Mouse (Mus musculus) right cerebral cortex, postnatal 25 days (tissue): ENCODE data around the gene Rack1.
"Not testable (repeated sequence)": the region's sequence is repeated elsewhere in the genome, so short reads cannot be mapped to it uniquely, and the experiment has no call there.

ENCODE experiments used
- DNase-seq: peaks from one replicate; pipeline ENCODE4 v3.0.0; 2022

Rack1 gene

DNA sequence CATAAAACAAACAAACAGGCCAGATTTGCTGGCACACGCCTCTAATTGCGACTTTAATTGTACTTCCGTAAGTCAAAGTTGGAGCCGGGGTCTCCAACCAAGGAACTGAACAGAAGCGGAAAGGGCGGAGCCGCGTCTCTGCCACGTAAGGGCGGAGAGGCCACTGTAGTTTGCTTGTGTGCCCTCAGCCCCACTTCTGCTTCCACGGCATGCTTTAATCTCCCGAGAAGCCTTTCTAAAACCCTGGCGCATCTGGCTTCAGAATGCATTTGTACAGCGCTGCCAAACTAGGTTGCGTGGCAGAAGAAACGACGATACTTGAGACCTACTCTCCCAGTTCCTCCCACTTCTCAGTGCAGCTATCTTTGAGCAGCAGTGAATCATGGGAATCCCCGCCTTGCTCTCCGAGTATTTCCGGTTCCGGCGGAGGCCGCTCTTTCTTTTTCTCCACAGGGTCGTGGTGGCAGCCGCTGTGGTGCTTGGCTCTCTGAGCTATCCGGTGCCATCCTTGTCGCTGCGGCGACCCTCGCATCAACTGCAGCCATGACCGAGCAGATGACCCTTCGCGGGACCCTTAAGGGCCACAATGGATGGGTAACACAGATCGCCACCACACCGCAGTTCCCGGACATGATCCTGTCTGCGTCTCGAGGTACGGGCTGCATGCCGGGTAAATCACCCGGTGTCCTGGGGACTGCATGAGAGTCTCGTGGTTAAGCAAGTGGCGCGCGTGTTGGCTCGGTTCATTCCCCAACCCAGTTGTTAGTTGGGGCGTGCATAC lies at the start of gene Rack1:
Gene Rack1 (plus strand): TSS at position 412 of the 781 bp plus-strand sequence.
- DNase-seq = peak; percentile 93

DNA sequence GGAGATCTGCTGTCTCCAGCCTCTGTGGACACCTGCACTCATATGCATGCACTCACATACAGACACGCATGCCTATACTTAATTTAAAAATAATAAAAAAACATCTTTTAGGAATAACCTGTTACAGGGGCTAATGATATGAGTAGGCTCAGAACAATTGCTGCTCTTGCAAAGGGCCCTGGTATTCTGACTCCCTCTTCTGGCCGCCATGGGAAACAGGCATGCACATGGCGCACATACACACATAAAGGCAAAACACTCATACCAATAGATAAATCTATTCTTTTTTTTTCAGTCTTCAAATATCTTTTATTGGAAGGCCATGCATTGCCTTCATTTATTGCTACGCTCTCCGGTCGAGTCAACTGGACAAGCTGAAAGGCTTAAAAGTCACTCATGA lies 49.7 kb upstream of the Rack1 start:
- DNase-seq = no peak

DNA sequence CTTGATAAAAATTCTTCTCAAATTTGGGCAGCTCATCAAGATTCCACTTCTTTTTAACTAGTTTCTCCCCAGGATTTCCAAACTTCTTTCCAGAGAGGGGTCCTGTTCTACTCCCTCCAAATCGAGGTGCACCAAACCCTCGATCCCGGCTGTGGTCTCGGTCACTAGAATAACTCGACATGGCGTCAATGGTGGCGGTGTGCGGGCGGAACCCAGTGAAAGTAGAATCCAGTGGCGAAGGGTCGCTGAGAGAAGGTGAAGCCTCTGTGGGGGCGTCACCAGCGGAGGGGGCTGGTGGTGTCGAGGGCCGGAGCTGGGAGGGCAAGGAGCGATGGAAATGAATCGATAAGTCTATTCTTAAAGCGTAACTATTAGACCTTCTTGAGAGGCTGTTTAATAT lies 46.6 kb upstream of the Rack1 start:
- not testable (repeated sequence) for DNase-seq

DNA sequence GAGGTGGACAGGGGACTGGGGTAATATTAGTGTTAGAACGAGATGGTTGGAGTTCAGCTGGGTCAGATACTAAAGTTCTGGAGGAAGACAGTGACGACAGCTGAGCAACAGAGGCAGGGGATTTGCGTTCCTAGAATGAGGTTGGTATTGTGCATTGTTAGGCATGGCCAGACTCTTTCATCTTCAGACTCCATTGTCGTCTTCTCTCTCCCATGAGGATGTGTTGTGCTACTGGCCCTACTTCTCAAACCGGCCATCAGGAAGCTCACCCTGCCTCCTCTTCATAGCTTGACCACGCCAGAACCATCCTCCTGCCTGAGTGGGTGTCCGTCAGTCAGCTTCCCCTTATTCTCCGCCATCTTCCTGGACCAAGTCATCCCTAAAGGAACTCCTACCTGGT lies 41.1 kb upstream of the Rack1 start:
- no peak for DNase-seq

DNA sequence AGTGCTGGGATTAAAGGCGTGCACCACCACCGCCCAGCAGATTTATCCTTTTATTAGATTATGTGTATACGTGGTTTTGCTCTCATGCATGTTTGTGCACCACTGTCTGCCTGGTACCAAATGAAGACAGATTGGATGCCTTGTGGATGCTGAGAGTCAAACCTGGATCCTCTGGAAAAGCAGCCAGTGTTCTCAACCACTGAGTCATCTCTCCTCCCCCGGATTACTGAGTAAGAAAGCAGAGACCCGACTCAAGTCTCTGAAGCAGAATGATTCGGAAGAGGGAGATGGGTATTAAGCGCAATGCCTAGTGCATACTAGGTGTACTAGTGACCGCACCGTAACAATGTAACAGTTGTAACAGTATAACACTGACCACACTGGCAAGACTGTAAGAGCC lies 36.0 kb upstream of the Rack1 start:
- DNase-seq = no peak

DNA sequence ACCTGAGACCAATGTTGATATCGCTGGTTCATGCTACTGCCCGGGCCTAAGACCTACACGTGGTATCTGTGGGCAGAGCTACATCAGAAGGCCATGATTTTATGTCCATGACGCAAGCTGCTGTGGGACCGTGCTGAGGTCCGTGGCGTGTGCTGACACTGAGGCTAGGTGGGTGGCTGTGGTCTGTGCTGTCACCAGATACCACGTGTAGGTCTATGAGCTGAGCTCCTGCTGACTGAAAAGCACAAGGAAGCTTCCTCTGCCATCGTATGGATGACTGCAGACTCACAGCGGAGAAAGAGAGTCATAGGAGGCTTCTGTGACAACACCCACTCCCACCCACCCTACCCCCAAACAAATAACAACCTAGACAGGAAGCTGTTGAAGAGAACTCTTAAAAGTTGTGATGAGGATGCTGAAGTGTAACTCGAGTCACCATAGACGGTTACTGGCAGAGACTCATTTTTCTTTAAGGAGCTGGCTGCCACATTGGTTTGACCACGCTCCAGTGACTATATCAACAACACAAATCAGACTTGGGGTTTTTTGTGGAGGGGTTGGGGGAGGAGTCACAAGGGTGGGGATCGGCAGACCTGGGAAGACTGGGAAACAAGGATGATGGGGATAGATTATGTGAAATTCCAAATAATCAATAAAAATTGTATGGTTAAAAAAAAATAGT lies 32.8 kb upstream of the Rack1 start:
- DNase-seq = no peak

DNA sequence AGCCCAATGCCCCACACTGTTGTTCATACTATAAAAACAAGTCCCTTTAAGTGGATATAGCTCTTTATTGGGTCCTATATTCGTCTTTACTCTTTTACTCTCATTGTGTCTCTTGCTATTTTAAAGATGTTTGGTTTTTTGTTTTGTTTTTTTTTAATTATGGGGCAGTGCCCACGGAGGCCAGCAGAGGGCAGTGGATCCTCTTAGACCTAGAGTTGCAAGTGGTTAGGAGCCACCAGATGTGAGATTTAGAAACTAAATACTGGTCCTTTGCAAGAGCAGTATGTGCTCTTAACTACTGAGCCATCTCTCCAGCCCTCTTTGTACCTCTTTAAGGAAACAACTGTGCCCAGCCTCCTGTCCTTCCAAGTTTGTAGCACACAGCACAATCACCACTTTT lies 28.4 kb upstream of the Rack1 start:
- no peak for DNase-seq

DNA sequence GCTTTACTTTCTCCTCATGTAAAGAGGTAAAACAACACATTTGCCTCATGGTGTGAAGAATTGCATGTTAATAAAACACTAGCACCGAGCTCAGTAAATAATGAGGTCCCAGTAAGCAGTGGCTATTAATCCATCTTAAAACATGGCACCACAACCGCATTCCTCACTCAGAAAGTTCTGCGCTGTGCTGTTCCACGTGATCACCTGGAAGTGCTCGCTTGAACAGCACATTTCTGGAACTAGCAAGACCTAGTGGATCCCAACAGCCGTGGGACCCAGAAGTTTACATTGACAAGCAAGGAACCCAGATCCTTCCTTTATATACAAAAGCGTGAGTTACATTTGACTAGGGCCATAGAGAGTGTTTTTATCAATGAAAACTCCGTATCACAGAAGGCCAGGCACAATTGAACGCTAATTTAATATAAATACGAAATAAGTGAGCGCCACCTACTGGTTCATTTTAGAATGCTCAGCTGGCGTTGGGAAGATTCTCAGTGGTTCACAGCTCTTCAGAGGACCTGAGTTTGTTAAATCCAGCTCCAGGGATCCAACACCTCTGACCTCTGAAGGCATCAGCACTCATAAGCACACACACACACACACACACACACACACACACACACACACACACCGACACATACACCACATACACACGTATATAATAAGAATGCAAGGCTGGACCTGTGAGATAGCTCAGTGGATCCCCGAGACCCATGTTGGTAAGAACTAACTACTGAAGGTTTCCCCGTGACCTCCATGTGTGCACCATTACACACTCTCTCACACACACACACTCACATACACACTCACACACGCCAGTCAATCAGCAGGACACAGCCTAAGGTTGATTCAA lies 25.5 kb upstream of the Rack1 start:
- DNase-seq = no peak

DNA sequence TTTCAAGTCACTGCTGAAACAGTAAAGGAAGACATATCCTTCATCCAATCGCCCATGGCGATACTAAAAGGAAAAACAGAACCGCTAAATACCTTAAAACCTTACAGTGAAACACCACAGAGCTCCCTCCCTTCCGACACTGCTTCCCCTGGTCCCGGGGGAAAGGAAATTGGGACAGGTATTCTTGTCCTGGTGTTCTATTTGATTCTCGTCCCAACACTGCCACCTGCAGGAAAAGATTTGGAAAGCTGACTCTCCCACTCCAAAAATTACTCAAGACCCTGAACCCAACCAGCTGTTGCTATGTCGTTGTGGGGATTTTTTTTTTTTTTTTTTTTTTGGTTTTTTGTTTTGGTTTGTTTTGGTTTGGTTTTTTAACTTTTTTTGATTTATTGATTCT lies 24.6 kb upstream of the Rack1 start:
- peak; percentile 66 for DNase-seq

DNA sequence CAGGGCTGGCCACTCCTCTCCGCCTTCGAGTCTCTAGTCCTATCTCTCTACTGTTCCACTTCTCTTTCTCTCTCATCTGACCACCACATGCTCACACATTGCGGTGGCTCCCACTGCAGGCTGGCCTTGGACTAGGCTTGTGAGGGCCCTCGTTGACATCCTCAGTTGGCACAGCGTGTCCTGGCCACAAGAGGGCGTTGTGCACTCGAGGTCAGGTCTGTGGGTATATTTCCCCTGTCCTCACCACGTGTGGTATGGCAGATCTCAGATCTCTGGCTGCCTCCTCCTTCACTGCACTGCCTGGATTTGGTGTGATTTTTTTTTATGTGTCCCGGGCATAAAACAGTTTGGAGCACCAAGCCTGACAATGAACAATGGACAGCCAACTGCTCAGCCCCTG lies 23.5 kb upstream of the Rack1 start:
- no peak for DNase-seq

DNA sequence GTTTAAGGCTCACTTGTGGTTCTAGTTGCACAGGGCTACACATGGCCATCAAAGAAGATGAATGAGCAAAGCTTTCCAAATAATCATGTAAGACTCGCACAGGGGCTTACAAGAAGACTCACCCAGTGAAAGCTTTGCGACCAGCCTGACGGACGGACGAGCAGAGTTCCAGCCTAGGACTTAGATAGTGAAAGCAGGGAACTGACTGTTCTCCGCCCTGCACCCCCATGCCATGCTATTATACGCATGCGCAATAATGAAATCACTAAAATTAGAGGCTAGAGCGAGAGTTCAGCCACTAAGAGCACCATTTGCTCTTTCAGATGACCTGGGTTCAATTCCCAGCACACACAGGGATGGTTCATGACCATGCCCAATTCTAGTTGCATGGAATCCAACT lies 22.8 kb upstream of the Rack1 start:
- DNase-seq = no peak

DNA sequence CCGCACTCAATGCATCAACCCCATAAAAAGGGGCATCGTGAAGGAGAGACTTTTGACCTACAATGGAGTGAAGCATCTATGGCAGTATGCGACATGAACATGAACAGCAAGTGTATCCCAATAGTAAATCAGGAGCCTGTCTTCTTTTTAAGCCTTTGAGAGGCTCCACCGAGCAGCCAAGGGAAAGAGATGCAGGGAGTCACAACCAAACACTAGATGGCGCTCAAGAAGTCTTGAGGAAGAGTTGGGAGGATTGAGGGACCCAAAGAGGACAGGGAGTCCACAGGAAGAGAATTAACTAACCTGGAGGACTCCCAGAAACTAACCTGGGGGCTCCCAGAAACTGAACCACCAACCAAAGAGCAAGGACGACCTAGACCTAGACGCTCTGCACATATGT lies 20.7 kb upstream of the Rack1 start:
- no peak for DNase-seq

DNA sequence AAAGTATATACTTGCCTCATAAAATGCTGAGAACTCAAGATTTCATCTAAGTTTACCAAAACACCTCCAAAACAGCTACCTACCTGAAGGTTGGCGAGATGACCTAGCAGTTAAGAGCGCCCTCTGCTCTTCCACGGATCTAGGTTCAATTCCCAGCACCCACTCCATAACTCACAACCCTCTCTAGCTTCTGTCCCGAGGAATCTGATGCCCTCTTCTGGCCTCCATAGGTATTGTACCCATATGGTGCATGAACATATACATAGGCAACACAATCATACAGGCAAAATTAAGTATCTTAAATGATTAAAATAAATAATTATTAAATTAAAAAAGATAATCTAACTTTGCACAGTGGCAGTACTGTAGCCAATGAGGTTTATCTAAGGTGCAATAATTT lies 17.9 kb upstream of the Rack1 start:
- no peak for DNase-seq

DNA sequence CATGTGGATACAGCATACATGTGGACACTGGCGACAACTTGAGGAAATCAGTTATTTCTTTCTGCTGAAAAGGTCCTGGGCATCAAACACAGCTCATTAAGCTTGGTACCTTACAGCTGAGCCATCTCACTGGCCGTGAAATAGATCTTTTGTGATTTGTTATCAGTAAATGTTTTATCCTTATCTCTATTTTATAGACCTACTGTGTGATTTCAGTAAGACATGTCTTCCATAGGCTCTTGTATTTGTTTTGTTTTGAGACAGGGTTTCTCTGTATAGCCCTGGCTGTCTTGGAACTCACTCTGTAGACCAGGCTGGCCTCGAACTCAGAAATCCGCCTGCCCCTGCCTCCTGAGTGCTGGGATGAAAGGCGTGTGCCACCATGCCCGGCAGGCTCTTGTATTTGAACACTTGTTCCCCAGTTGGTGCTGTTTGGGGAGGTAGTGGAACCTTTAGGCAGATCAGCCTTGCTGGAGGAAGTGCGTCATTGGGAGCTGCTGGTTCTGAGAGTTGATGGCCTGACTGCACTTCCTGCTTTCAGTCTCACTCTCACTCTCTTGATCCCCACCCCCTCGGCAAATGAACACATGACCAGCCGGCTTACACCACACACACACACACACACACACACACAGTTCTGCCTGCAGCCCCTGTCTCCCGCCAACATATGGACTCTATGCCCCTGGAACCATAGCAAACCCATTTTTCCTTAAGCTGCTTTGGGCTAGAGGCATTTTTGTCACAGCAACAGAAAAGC lies 12.5 kb upstream of the Rack1 start:
- no peak for DNase-seq

DNA sequence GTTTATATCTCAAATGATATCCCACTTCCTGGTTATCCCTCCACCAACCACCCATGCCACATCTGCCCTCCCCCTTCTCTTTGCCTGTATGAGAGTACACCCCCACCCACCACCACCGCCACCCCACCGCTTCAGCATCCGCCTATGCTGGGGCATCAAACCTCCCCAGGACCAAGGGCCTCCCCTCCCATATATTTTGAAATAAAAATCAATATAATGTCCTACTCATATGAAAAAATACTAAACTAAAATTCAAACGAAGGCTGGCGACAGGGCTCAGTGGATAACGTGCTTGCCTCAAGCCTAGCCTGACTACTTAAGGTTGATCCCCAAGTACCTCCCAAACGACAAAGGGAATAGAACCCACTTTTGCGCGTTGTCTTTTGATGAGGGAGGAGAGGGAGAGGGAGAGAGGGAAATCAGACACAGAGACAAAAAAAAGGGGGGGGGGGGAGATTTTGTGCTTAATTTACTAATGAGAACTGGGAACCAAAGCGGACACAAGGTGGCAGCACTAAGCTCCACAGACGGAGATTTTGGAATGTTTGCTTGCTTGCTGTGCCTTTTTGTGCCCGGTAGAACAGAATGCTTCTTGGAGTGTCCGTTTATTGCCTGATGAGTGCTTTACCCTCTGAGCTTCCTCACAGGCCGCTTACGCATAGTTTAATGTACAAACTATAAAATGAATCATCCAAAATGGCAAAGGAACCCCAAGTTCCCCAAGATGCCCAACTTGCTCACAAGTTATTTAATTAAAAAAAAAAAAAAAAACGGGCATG lies 11.6 kb upstream of the Rack1 start:
- peak; percentile 64 for DNase-seq

DNA sequence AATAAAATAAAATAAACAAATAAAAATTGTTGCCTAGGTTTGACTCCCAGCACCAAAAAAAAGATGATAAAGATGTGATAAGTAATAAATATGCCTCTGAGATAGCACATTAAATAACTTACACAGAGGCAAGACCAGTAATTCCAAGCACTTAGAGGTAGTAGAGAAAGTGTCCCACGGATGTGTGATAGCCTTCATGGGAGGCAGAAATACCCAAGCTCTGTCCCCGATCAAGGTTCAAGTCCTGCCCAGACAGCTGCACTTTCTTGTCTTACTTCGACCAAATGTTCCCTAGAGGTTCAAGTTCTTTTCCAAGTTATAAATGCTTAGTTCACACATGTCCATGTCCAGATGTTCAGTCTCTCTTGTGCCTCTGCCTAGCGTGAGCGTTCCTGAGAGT lies 10.9 kb upstream of the Rack1 start:
- DNase-seq = no peak

DNA sequence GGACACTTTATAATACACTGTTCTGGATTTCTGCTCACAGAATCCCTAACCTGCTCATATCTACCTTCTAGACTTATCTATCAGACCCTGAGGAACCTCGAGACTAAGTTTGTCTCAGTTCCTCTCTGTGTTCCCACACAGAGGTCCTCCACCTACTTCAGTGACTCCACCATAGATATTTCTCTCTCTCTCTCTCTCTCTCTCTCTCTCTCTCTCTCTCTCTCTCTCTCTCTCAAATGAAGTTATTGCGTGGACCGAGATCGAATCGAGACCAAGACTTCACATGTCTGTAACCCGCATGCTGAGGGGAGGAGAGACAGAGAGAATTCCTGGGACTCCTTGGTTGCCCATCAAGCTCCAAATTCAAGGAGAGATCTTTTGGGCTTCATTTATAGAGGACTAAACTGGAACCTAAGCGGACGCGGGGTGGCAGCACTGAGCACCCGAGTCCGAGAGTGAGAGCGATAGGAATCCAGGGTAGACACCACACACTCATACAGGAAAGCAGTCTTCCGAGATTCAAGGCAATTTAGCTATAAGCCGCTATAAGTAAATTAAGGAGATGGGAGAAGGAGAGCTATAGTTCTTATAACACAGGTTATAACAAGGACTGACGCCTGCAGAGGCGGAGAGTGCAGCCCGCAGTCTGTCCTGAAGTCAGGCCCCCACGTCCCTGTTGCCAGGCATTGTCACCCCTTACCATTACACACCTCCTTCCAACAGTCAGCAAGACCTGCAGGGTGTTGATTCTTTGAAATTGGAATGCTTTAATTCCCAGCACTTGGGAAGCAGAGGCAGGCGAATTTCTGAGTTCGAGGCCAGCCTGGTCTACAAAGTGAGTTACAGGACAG lies 9.9 kb upstream of the Rack1 start:
- DNase-seq = peak; percentile 78

DNA sequence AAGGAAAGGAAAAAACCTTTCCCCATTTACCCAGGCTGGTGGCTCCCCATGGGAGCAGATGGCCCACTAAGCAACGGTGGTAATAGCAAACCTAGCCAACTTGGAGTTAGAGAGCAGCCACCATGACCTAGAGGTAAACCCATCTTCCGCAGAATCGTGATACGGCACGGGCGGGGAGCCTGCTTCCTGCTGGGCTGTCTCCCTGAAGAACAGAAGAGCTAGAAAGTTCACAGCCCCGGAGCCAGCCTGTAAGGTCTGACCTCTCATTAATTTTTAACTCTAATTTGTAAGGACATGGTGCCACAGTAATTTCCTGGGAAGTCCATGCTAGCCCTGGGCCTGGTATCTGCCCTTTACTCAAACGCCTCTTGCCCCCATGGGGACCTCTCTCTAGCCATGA lies 9.2 kb upstream of the Rack1 start:
- no peak for DNase-seq

DNA sequence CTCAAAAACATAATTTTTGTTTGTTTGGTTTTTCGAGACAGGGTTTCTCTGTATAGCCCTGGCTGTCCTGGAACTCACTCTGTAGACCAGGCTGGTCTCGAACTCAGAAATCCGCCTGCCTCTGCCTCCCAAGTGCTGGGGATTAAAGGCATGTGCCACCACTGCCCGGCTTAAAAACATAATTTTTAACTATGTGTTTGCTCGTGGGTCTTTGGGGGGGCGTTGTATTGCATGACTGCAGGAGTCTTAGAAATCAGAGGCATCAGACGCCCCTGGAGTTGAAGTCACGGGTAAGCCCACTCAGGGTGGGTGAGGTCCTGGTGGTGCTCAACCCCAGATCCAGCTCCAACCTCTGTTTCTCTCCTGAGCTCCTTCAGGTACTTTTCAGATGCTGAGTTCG lies 8.2 kb upstream of the Rack1 start:
- DNase-seq = not testable (repeated sequence)

DNA sequence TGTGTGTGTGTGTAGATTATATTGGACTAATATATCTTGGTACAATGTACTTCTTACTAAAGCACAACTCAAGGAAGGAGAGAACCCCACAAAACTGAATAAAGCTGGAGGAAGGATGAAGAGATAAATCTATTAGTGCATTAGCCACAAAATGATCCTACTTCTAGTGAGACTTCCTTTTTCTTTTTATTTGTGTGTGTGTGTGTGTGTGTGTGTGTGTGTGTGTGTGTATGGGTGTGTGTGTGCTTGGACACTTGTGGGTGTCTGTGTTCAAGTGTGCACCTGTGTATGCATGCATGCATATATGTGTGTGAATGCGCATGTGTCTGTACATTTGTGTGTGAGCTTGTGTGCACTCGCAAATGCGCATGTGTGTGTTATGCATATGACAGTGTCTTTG lies 6.9 kb upstream of the Rack1 start:
- DNase-seq = no peak

DNA sequence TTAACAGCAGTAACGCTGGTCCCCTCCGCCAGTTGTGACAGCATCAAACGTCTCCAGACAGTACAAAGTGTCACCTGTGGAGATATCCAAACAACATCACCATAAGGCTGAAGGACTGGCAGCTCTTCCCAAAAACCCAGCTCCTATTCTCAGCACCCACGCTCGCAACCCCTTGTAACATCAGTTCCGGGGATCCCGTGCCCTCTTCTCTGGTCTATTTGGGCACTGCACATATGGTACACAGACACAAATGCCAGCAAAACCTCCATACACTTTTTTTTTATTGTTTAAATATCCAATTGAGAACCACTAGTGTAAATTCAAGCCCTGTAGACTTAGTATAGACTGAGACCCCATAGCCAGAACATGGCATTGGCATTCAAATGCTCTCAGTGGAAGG lies 4.9 kb upstream of the Rack1 start:
- DNase-seq = no peak
